Mouse (Mus musculus) CH12.LX (cell line): ENCODE measurements around the gene Ifnl3. TPM values are rescaled to one million over a fixed set of nuclear protein-coding genes. Genes with fewer than 3 reads are reported as not detected.

Experiments used
- DNase-seq: peaks from one replicate; pipeline ENCODE4 v3.0.0-alpha.2; 2013; ENCODE audit errors: extremely low read depth
- H3K27ac ChIP-seq: 2 replicates; pipeline ENCODE4 v1.5.1; 2012; ENCODE audit warnings: low read depth, mild to moderate bottlenecking, control low read depth, moderate library complexity; ENCODE audit not compliant: insufficient read depth
- H3K27me3 ChIP-seq: replicated peaks from 2 replicates; pipeline ENCODE3; 2012; ENCODE audit warnings: inconsistent platforms
- H3K36me3 ChIP-seq, 2 experiments: replicated peaks in 1 of 2; 2 replicates each; pipeline versions ENCODE3 to v1.6.1; 2012; ENCODE audit warnings: inconsistent platforms in 1 of 2, low read length in 1 of 2, mild to moderate bottlenecking in 1 of 2, mixed read lengths in 1 of 2, moderate library complexity in 1 of 2; ENCODE audit not compliant: control insufficient read depth in 1 of 2, insufficient read depth in 1 of 2
- H3K4me1 ChIP-seq, 2 experiments: 2 replicates each; pipeline ENCODE4 v1.6.1; 2012; ENCODE audit warnings: inconsistent platforms in 1 of 2, moderate library complexity in 1 of 2; ENCODE audit not compliant: insufficient read depth in 2 of 2, control insufficient read depth in 1 of 2
- H3K4me2 ChIP-seq: 2 replicates; pipeline ENCODE4 v1.6.1; 2012; ENCODE audit warnings: low read depth, mild to moderate bottlenecking, control low read depth; ENCODE audit not compliant: poor library complexity, insufficient read depth, severe bottlenecking
- H3K4me3 ChIP-seq, 3 experiments: fragments of 150-350 bp in 1 of 3; sonication (generic) in 1 of 3; replicated peaks in 1 of 3; 2 replicates each; pipeline versions ENCODE3 to v1.5.1; 2011 to 2012; ENCODE audit warnings: low read depth in 2 of 3, low read length in 2 of 3, mild to moderate bottlenecking in 2 of 3, moderate library complexity in 2 of 3, control low read depth in 1 of 3, improper control_type of control experiment in 1 of 3, inconsistent platforms in 1 of 3, mixed read lengths in 1 of 3; ENCODE audit not compliant: poor library complexity in 1 of 3
- H3K79me2 ChIP-seq: replicated peaks from 2 replicates; pipeline ENCODE4 v1.6.1; 2012; ENCODE audit warnings: mild to moderate bottlenecking, moderate library complexity; ENCODE audit not compliant: control insufficient read depth, poor library complexity, insufficient read depth, severe bottlenecking; ENCODE audit errors: extremely low read depth
- H3K9ac ChIP-seq: 2 replicates; pipeline ENCODE4 v1.6.1; 2012; ENCODE audit warnings: low read depth, mild to moderate bottlenecking, control low read depth, moderate library complexity; ENCODE audit not compliant: insufficient read depth
- H3K9me3 ChIP-seq: replicated peaks from 2 replicates; pipeline ENCODE3; 2012; ENCODE audit warnings: low read length, inconsistent platforms, mixed read lengths
- CTCF ChIP-seq, 2 experiments: IDR thresholded peaks in 1 of 2; conservative IDR thresholded peaks in 1 of 2; 2 replicates each; pipeline ENCODE4 v1.5.1; 2011 to 2012; ENCODE audit warnings: low read depth in 2 of 2, low read length in 2 of 2, improper control_type of control experiment in 1 of 2, inconsistent platforms in 1 of 2, mild to moderate bottlenecking in 1 of 2, moderate library complexity in 1 of 2
- E2F4 ChIP-seq: IDR thresholded peaks from 2 replicates; pipeline ENCODE4 v1.6.1; 2011; ENCODE audit warnings: low read depth, low read length, improper control_type of control experiment; ENCODE audit not compliant: insufficient replicate concordance
- ELF1 ChIP-seq: IDR thresholded peaks from 2 replicates; pipeline ENCODE4 v1.6.1; 2014; ENCODE audit warnings: low read depth, mild to moderate bottlenecking, inconsistent platforms, low read length, improper control_type of control experiment
- EP300 ChIP-seq: IDR thresholded peaks from 2 replicates; pipeline ENCODE4 v1.6.1; 2011; ENCODE audit warnings: low read length, improper control_type of control experiment
- ETS1 ChIP-seq: conservative IDR thresholded peaks from 2 replicates; pipeline ENCODE4 v1.6.1; 2012; ENCODE audit warnings: low read depth, mild to moderate bottlenecking, inconsistent platforms, low read length, improper control_type of control experiment, moderate library complexity
- JUN ChIP-seq: IDR thresholded peaks from 2 replicates; pipeline ENCODE4 v1.6.1; 2011; ENCODE audit warnings: low read depth, mild to moderate bottlenecking, low read length, improper control_type of control experiment, moderate library complexity; ENCODE audit not compliant: insufficient read depth
- MAX ChIP-seq: IDR thresholded peaks from 2 replicates; pipeline ENCODE4 v1.6.1; 2011; ENCODE audit warnings: low read length, improper control_type of control experiment
- MAZ ChIP-seq: IDR thresholded peaks from 2 replicates; pipeline ENCODE4 v1.6.1; 2012; ENCODE audit warnings: low read depth, mild to moderate bottlenecking, inconsistent platforms, low read length, improper control_type of control experiment, moderate library complexity
- MEF2A ChIP-seq: IDR thresholded peaks from 2 replicates; pipeline ENCODE4 v1.6.1; 2014; ENCODE audit warnings: low read depth, mild to moderate bottlenecking, inconsistent platforms, low read length, improper control_type of control experiment, borderline replicate concordance
- MXI1 ChIP-seq: IDR thresholded peaks from 2 replicates; pipeline ENCODE4 v1.6.1; 2011; ENCODE audit warnings: mild to moderate bottlenecking, low read depth, low read length, improper control_type of control experiment
- NRF1 ChIP-seq: IDR thresholded peaks from 2 replicates; pipeline ENCODE4 v1.6.1; 2014; ENCODE audit warnings: low read depth, mild to moderate bottlenecking, inconsistent platforms, low read length, improper control_type of control experiment, moderate library complexity
- RAD21 ChIP-seq: IDR thresholded peaks from 2 replicates; pipeline ENCODE4 v1.6.1; 2011; ENCODE audit warnings: low read depth, mild to moderate bottlenecking, low read length, improper control_type of control experiment, moderate library complexity
- SMC3 ChIP-seq: IDR thresholded peaks from 2 replicates; pipeline ENCODE4 v1.6.1; 2011; ENCODE audit warnings: low read depth, low read length, improper control_type of control experiment
- USF2 ChIP-seq: conservative IDR thresholded peaks from 2 replicates; pipeline ENCODE4 v1.6.1; 2011; ENCODE audit warnings: low read depth, low read length, improper control_type of control experiment
- ZC3H11A ChIP-seq: IDR thresholded peaks from 2 replicates; pipeline ENCODE4 v1.6.1; 2012; ENCODE audit warnings: low read depth, mild to moderate bottlenecking, inconsistent platforms, low read length, improper control_type of control experiment
- ZKSCAN1 ChIP-seq: IDR thresholded peaks from 2 replicates; pipeline ENCODE4 v1.6.1; 2012; ENCODE audit warnings: low read depth, inconsistent platforms, low read length, improper control_type of control experiment, borderline replicate concordance
- ZMIZ1 ChIP-seq: IDR thresholded peaks from 2 replicates; pipeline ENCODE4 v1.6.1; 2012; ENCODE audit warnings: low read depth, mild to moderate bottlenecking, inconsistent platforms, low read length, improper control_type of control experiment
- dilution Hi-C: fragments of 300-500 bp; cut with MboI; formaldehyde crosslinking; loops from 2 replicates; pipeline ENCODE4 v1.14.3; 2020; ENCODE audit warnings: low sequenced_read_pairs; ENCODE audit not compliant: extremely low pct_unique_long_range_greater_than_20kb, extremely low pct_ligation_motif_present
- in situ Hi-C: fragments of 300-500 bp; cut with MboI; formaldehyde crosslinking; loops from 3 replicates; pipeline ENCODE4 v1.14.3; 2019; ENCODE audit warnings: low sequenced_read_pairs, low pct_ligation_motif_present, low pct_unique_long_range_greater_than_20kb, mixed read lengths
- polyA plus RNA-seq: library from polyadenylated mRNA; unstranded; fragments of >175 nt; gene quantifications from 2 replicates; pipeline ENCODE4 v1.2.1, GENCODE M21; 2012; ENCODE audit warnings: low read depth; ENCODE audit not compliant: insufficient read length
- total RNA-seq, 2 experiments: library from RNA; depleted of rRNA; stranded (reverse); fragments of 300-350 nt in 1 of 2; fragments of >200 nt in 1 of 2; gene quantifications; 2 replicates each; pipeline ENCODE4 v1.2.3; 2012 to 2014

Ifnl3 gene
- total and polyA plus RNA-seq, 3 experiments: not detected

DNA sequence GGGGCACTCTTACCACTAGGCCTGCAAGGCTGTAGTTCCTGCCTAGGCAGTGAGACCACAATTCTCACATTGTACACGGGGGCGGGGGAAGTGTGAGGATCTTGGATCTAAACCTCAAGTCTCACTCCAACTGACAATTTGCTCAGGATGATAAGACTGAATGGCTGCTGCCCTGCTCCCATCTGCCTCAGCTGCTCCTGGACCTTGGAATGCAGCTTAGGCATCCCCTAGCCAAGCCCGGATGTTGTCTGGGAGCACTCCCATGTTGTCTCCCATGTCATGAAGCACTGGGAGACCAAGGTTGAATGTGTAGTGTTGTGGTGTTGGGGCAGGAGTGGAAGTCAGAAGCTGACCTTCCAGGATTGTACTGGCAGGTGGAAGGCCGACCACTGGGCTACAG lies 44.9 kb downstream of the Ifnl3 start:
- no peak for DNase-seq
- Histone ChIP-seq H3K9me3 (no peaks in the 10 kb centered on the region), H3K36me3 (peaks cover 50 to 81% of the 10 kb centered on the region in 2 experiments), H3K4me3 (no peak overlapping the region), H3K27me3 (no peaks in the 10 kb centered on the region), H3K4me2 (no peak overlapping the region), H3K27ac (no peak overlapping the region), H3K4me1 (peaks cover 4 to 17% of the 10 kb centered on the region in 2 experiments), H3K9ac (no peak overlapping the region), H3K79me2 (no peaks in the 10 kb centered on the region)
- dilution Hi-C loops: no loop called here
- in situ Hi-C loops: no loop called here
- no peak for TF ChIP-seq ZKSCAN1
- no peak for TF ChIP-seq CTCF (conservative IDR thresholded peaks at IDR 0.05 in 1 of 2, IDR thresholded peaks at IDR 0.05 in 1 of 2; ENCODE audit: low read depth in 2 of 2, low read length in 2 of 2)
- no peak for TF ChIP-seq MXI1
- TF ChIP-seq ELF1: no peak
- no peak for TF ChIP-seq E2F4
- TF ChIP-seq EP300: no peak
- no peak for TF ChIP-seq JUN
- TF ChIP-seq ETS1: no peak

DNA sequence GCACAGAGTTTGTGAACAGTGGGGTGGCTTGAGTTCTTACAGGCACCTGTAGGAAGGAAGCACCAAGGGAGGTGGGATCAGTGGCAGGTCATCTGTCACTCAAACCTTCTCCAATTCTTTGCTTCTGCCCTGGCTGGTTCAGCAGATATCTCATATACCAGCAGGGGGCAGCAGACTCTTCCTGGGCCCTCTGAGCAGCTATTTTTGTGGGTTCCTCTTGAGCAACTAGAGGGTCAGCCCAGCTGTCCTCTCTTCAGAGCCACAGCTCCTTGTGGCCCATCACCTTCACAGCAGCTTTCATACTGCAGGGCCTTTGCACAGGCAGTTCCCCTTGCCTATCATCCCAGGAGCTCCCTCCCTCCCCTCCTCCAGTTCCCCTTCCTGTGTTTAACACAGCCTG lies 45.6 kb downstream of the Ifnl3 start:
- H3K4me2 ChIP-seq: no peak overlapping the region
- H3K4me3 ChIP-seq: no peak overlapping the region
- H3K27me3 ChIP-seq: no peaks in the 10 kb centered on the region
- H3K79me2 ChIP-seq: no peaks in the 10 kb centered on the region
- in situ Hi-C loops (no loop called here), dilution Hi-C loops (no loop called here)
- DNase-seq: peak; percentile 67
- H3K4me1 ChIP-seq: peaks cover 4 to 17% of the 10 kb centered on the region in 2 experiments
- no peaks in the 10 kb centered on the region for H3K9me3 ChIP-seq
- TF ChIP-seq NRF1: no peak
- peak; percentile 78 for TF ChIP-seq RAD21
- peak; percentile 65 for TF ChIP-seq ZC3H11A
- TF ChIP-seq CTCF (conservative IDR thresholded peaks at IDR 0.05 in 1 of 2, IDR thresholded peaks at IDR 0.05 in 1 of 2; ENCODE audit: low read depth in 2 of 2, low read length in 2 of 2): peak; percentile 66 to 92; a peak in 3 of 4 replicates
- no peak for TF ChIP-seq ZKSCAN1
- no peak for TF ChIP-seq MAZ
- peak; percentile 96 for TF ChIP-seq SMC3
- no peak for TF ChIP-seq USF2
- TF ChIP-seq ZMIZ1: no peak
- 0 out of 2 replicates have a peak, but pooled peaks have one; percentile 39 for TF ChIP-seq MEF2A
- TF ChIP-seq MAX: no peak
- no peak overlapping the region for H3K27ac ChIP-seq
- peaks cover 44 to 81% of the 10 kb centered on the region in 2 experiments for H3K36me3 ChIP-seq
- no peak overlapping the region for H3K9ac ChIP-seq
